Mouse (Mus musculus): Measurements from ENCODE around the gene Zfp648. TPM values are rescaled to one million over a fixed set of nuclear protein-coding genes. Genes with fewer than 3 reads are reported as not detected.

Zfp648 gene
- polyA plus RNA-seq (2015; fragmentation: Nextera tagmentation; extraction: Ambion mirVana), result not detected in 2 replicates

GRCm38 (mm10) chr1:154200955-154201722 is at the start of gene Zfp648:
Gene Zfp648 (plus strand): TSS chr1:154201187.
- H3K9ac ChIP-seq, result no peak within 1 kb of the TSS
- no peaks in the 10 kb centered on the region for H3K4me1 ChIP-seq (replicated peaks)
- H3K27ac ChIP-seq (replicated peaks), result no peak within 1 kb of the TSS
- no peak for ATAC-seq (ENCODE audit: insufficient read depth)
- peaks cover 36% of the 10 kb centered on the region for H3K27me3 ChIP-seq
- H3K4me2 ChIP-seq, result no peak within 1 kb of the TSS
- H3K36me3 ChIP-seq (replicated peaks), result no peaks in the 10 kb centered on the region
- H3K4me3 ChIP-seq (replicated peaks), result no peak within 1 kb of the TSS
- 33% methylated on average over 14 of the region's 14 CpGs for WGBS (ENCODE audit: insufficient replicate concordance)
- no peaks in the 10 kb centered on the region for H3K9me3 ChIP-seq (replicated peaks)

- Histone ChIP-seq H3K4me3 (replicated peaks) (no peak overlapping the region), H3K27ac (replicated peaks) (no peak overlapping the region), H3K4me1 (replicated peaks) (peaks cover 6% of the 10 kb centered on the region; the same call in 1 of the 2 replicates), H3K4me2 (no peak overlapping the region), H3K9ac (no peak overlapping the region), H3K36me3 (replicated peaks) (no peaks in the 10 kb centered on the region), H3K9me3 (replicated peaks) (no peaks in the 10 kb centered on the region), H3K27me3 (no peaks in the 10 kb centered on the region)
- no peak for ATAC-seq (ENCODE audit: insufficient read depth)
- WGBS (ENCODE audit: insufficient replicate concordance), result 63% methylated on average over 1 of the region's 1 CpGs
Measured at GRCm38 (mm10) chr1:154152539-154152938, 48.4 kb upstream of the Zfp648 start.

GRCm38 (mm10) chr1:154153800-154154199 is 47.2 kb upstream of the Zfp648 start:
- Histone ChIP-seq H3K27ac (replicated peaks) (no peak overlapping the region), H3K36me3 (replicated peaks) (no peaks in the 10 kb centered on the region), H3K9ac (no peak overlapping the region), H3K27me3 (no peaks in the 10 kb centered on the region), H3K4me1 (replicated peaks) (peaks cover 6% of the 10 kb centered on the region; the same call in 1 of the 2 replicates), H3K4me3 (replicated peaks) (no peak overlapping the region), H3K9me3 (replicated peaks) (no peaks in the 10 kb centered on the region), H3K4me2 (no peak overlapping the region)
- WGBS (ENCODE audit: insufficient replicate concordance), result 66% methylated on average over 7 of the region's 7 CpGs
- ATAC-seq (ENCODE audit: insufficient read depth), result no peak

- 0 out of 2 replicates have a peak, but pooled peaks cover 2% of the 10 kb centered on the region for H3K4me1 ChIP-seq (replicated peaks)
- no peak overlapping the region for H3K4me3 ChIP-seq (replicated peaks)
- WGBS (ENCODE audit: insufficient replicate concordance), result 52% methylated on average over 14 of the region's 14 CpGs
- H3K4me2 ChIP-seq, result no peak overlapping the region
- no peaks in the 10 kb centered on the region for H3K36me3 ChIP-seq (replicated peaks)
- no peak for ATAC-seq (ENCODE audit: insufficient read depth)
- H3K27ac ChIP-seq (replicated peaks), result no peak overlapping the region
- H3K9me3 ChIP-seq (replicated peaks), result no peaks in the 10 kb centered on the region
- no peaks in the 10 kb centered on the region for H3K27me3 ChIP-seq
- no peak overlapping the region for H3K9ac ChIP-seq
Measured at GRCm38 (mm10) chr1:154156177-154157062, 44.6 kb upstream of the Zfp648 start.

- 51% methylated on average over 4 of the region's 4 CpGs for WGBS (ENCODE audit: insufficient replicate concordance)
- H3K4me1 ChIP-seq (replicated peaks), result no peaks in the 10 kb centered on the region
- ATAC-seq (ENCODE audit: insufficient read depth), result no peak
- H3K4me3 ChIP-seq (replicated peaks), result no peak overlapping the region
- H3K27ac ChIP-seq (replicated peaks), result no peak overlapping the region
- H3K36me3 ChIP-seq (replicated peaks), result no peaks in the 10 kb centered on the region
- no peaks in the 10 kb centered on the region for H3K27me3 ChIP-seq
- H3K9me3 ChIP-seq (replicated peaks), result no peaks in the 10 kb centered on the region
- no peak overlapping the region for H3K4me2 ChIP-seq
- H3K9ac ChIP-seq, result no peak overlapping the region
Measured at GRCm38 (mm10) chr1:154157131-154157530, 43.9 kb upstream of the Zfp648 start.

- Histone ChIP-seq H3K4me3 (replicated peaks) (no peak overlapping the region), H3K27ac (replicated peaks) (no peak overlapping the region), H3K4me2 (no peak overlapping the region), H3K27me3 (no peaks in the 10 kb centered on the region), H3K36me3 (replicated peaks) (no peaks in the 10 kb centered on the region), H3K9ac (no peak overlapping the region), H3K4me1 (replicated peaks) (no peaks in the 10 kb centered on the region), H3K9me3 (replicated peaks) (no peaks in the 10 kb centered on the region)
- no peak for ATAC-seq (ENCODE audit: insufficient read depth)
- WGBS (ENCODE audit: insufficient replicate concordance), result 57% methylated on average over 6 of the region's 6 CpGs
Measured at GRCm38 (mm10) chr1:154167696-154168095, 33.3 kb upstream of the Zfp648 start.

GRCm38 (mm10) chr1:154175334-154175733 is 25.7 kb upstream of the Zfp648 start:
- H3K4me3 ChIP-seq (replicated peaks), result no peak overlapping the region
- no peak overlapping the region for H3K9ac ChIP-seq
- no peaks in the 10 kb centered on the region for H3K9me3 ChIP-seq (replicated peaks)
- no peaks in the 10 kb centered on the region for H3K27me3 ChIP-seq
- 59% methylated on average over 6 of the region's 6 CpGs for WGBS (ENCODE audit: insufficient replicate concordance)
- no peak; the same call in 1 of the 2 replicates for ATAC-seq (ENCODE audit: insufficient read depth)
- H3K27ac ChIP-seq (replicated peaks), result no peak overlapping the region
- H3K36me3 ChIP-seq (replicated peaks), result no peaks in the 10 kb centered on the region
- no peaks in the 10 kb centered on the region for H3K4me1 ChIP-seq (replicated peaks)
- no peak overlapping the region for H3K4me2 ChIP-seq

- Histone ChIP-seq H3K27ac (replicated peaks) (no peak overlapping the region), H3K4me2 (no peak overlapping the region), H3K4me3 (replicated peaks) (no peak overlapping the region), H3K27me3 (no peaks in the 10 kb centered on the region), H3K9me3 (replicated peaks) (no peaks in the 10 kb centered on the region), H3K9ac (no peak overlapping the region), H3K4me1 (replicated peaks) (no peaks in the 10 kb centered on the region), H3K36me3 (replicated peaks) (no peaks in the 10 kb centered on the region)
- no peak for ATAC-seq (ENCODE audit: insufficient read depth)
- WGBS (ENCODE audit: insufficient replicate concordance), result 63% methylated on average over 4 of the region's 4 CpGs
Measured at GRCm38 (mm10) chr1:154177781-154178180, 23.2 kb upstream of the Zfp648 start.

- Histone ChIP-seq H3K27ac (replicated peaks) (no peak overlapping the region), H3K27me3 (no peaks in the 10 kb centered on the region), H3K4me1 (replicated peaks) (no peaks in the 10 kb centered on the region), H3K9ac (no peak overlapping the region), H3K4me2 (no peak overlapping the region), H3K4me3 (replicated peaks) (no peak overlapping the region), H3K36me3 (replicated peaks) (no peaks in the 10 kb centered on the region), H3K9me3 (replicated peaks) (no peaks in the 10 kb centered on the region)
- 66% methylated on average over 8 of the region's 8 CpGs for WGBS (ENCODE audit: insufficient replicate concordance)
- ATAC-seq (ENCODE audit: insufficient read depth), result no peak
Measured at GRCm38 (mm10) chr1:154178541-154179155, 22.3 kb upstream of the Zfp648 start.

GRCm38 (mm10) chr1:154180952-154181351 is 20.0 kb upstream of the Zfp648 start:
- Histone ChIP-seq H3K4me2 (no peak overlapping the region), H3K9ac (no peak overlapping the region), H3K9me3 (replicated peaks) (no peaks in the 10 kb centered on the region), H3K27me3 (no peaks in the 10 kb centered on the region), H3K27ac (replicated peaks) (no peak overlapping the region), H3K36me3 (replicated peaks) (no peaks in the 10 kb centered on the region), H3K4me3 (replicated peaks) (no peak overlapping the region), H3K4me1 (replicated peaks) (no peaks in the 10 kb centered on the region)
- 39% methylated on average over 2 of the region's 2 CpGs for WGBS (ENCODE audit: insufficient replicate concordance)
- ATAC-seq (ENCODE audit: insufficient read depth), result no peak

Data from liver, embryonic 15.5 days (tissue).